Mouse (Mus musculus) kidney, adult 2 months (tissue): ENCODE measurements at regions not wholly inside any gene's neighbourhood (a gene's known extent, or its start where the extent isn't known, plus 50 kb on each side); places are given as distances from the start of the nearest gene placed in this dataset.

Source experiments
- DNase-seq: peaks from one replicate; pipeline ENCODE4 v3.0.0; 2021
- H3K27ac ChIP-seq: fragments of 200-500 bp; 2 replicates; pipeline ENCODE4 v1.5.1; 2012; ENCODE audit warnings: low read depth, low read length, control low read depth, inconsistent platforms; ENCODE audit not compliant: insufficient read depth
- H3K27me3 ChIP-seq: fragments of 200-500 bp; replicated peaks from 2 replicates; pipeline ENCODE4 v1.6.1; 2012; ENCODE audit warnings: mild to moderate bottlenecking, moderate library complexity, low read length, inconsistent platforms; ENCODE audit not compliant: control insufficient read depth, insufficient read depth
- H3K36me3 ChIP-seq: fragments of 200-500 bp; 2 replicates; pipeline ENCODE4 v1.6.1; 2012; ENCODE audit warnings: mild to moderate bottlenecking, moderate library complexity, low read length, inconsistent platforms; ENCODE audit not compliant: control insufficient read depth, insufficient read depth
- H3K4me1 ChIP-seq: fragments of 200-500 bp; 2 replicates; pipeline ENCODE4 v1.6.1; 2011; ENCODE audit warnings: low read length; ENCODE audit not compliant: control insufficient read depth, insufficient read depth
- H3K4me3 ChIP-seq: fragments of 200-500 bp; 2 replicates; pipeline ENCODE4 v1.5.1; 2011; ENCODE audit warnings: mild to moderate bottlenecking, low read depth, low read length, control low read depth; ENCODE audit not compliant: insufficient read depth
- CTCF ChIP-seq: fragments of 200-500 bp; conservative IDR thresholded peaks from 2 replicates; pipeline ENCODE4 v1.5.1; 2011; ENCODE audit warnings: low read depth, mild to moderate bottlenecking, control low read depth, low read length, moderate library complexity, mixed read lengths; ENCODE audit not compliant: insufficient read depth, insufficient read length
- POLR2A ChIP-seq: fragments of 200-500 bp; IDR thresholded peaks from one replicate; pipeline ENCODE4 v1.6.1; 2011; ENCODE audit warnings: low read depth, low read length, control low read depth

GRCm38 (mm10) chr2:135606306-135606705 lies 52.5 kb upstream of the Plcb4 start:
- Histone ChIP-seq H3K4me1 (no peaks in the 10 kb centered on the region), H3K4me3 (no peak overlapping the region), H3K27me3 (0 out of 2 replicates have a peak, but pooled peaks cover 1% of the 10 kb centered on the region), H3K27ac (no peak overlapping the region), H3K36me3 (no peaks in the 10 kb centered on the region)
- TF ChIP-seq POLR2A, result no peak
- TF ChIP-seq CTCF, result no peak
- DNase-seq, result no peak
